Mouse (Mus musculus) layer of hippocampus, postnatal 36 days (tissue): Measurements from ENCODE around the gene Yeats2. TPM values are rescaled to one million over a fixed set of nuclear protein-coding genes. Genes with fewer than 3 reads are reported as not detected.
"Not testable (repeated sequence)": the region's sequence is repeated elsewhere in the genome, so short reads cannot be mapped to it uniquely, and the experiment has no call there.

Source experiments
- DNase-seq, 2 experiments: peaks; one replicate each; pipeline ENCODE4 v3.0.0; 2022
- total RNA-seq, 2 experiments: library from RNA; stranded (reverse); gene quantifications; 2 replicates each; pipeline ENCODE4 v1.2.3; 2021

The Yeats2 gene
- 10 to 100 TPM; 36.4 to 45.5 TPM for total RNA-seq

- peak; percentile 85 to 87 for DNase-seq
Measured at GRCm38 (mm10) chr16:20140772-20141531, at the start of gene Yeats2. Gene Yeats2, plus strand, starts transcription at chr16:20141063.

DNA sequence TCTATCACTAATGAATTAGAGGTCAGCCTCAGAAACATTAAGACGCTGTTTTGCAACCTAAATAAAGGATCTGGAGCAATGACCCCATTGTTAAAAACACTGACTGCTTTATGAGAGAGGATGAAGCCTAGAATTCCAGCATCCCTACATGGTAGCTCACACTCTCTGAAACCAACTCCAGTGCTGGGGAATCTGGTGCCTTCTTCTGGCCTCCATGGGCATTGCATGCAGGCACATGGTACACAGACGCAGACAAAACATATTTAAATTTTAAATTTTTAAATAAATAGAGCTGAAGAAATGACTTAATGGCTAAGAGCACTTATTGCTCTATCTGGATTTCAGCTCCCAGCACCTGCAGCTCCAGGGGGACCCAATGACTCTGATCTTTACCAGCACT, 44.9 kb upstream of the Yeats2 start:
- no peak for DNase-seq

- DNase-seq = peak; percentile 93 to 94
Measured at GRCm38 (mm10) chr16:20097069-20097710, 43.7 kb upstream of the Yeats2 start, which contains the start of gene Klhl24. Gene Klhl24, plus strand, starts transcription at chr16:20097542.

DNA sequence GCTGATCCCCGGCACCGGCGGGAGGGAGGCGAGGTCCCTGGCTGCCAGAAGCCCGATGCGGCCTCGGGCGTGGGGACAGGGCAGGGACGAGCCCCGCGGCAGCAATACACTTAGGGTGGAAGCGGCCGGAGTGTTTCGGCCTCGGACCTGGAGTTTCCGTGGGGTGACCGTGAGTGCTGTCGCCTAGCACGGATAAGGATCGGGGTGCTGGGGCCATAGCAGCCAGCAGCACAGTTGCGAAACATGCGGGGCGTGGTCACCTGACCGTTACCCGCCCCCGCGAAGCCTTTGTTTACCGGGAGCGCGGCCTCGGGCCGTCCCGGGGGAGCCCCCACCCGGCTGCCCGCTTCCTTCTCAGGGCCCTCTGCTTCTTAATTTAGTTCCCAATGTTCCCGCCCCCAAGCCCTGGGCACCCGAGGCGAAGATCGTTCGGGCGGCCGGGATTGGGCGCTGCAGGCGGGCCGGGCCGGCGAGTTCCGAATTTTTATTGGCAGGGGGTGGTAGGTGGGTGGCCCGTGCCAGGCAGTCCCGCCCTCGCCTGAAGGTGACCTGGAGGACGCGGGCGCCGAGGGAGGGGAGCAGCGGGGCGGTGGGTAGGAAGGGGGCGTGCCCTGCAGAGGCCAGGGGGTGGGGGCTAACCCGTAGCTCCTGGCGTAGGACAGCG, 43.0 kb upstream of the Yeats2 start:
- peak; percentile 90 to 93 for DNase-seq

- no peak for DNase-seq
Measured at GRCm38 (mm10) chr16:20098375-20098727, 42.5 kb upstream of the Yeats2 start.

- no peak for DNase-seq
Measured at GRCm38 (mm10) chr16:20098866-20099629, 41.8 kb upstream of the Yeats2 start.

- DNase-seq = no peak
Measured at GRCm38 (mm10) chr16:20106996-20107395, 33.9 kb upstream of the Yeats2 start.

DNA sequence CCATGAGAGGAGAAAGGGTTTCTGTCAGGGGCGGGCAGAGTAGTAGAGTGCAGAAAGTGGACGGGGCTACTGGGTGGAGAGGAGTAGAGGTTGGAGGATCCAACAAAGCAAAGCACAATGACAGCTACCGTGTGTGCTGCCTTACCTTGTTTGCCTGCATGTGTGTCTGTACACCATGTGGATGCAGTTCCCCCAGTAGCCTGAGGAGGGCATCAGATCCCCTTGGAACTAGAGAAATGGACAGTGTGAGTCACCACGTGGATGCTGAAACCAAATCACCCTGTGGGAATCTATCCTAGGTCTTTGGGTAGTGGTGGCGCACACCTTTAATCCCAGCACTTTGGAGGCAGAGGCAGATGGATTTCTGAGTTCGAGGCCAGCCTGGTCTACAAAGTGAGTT, 31.9 kb upstream of the Yeats2 start:
- no peak for DNase-seq

DNA sequence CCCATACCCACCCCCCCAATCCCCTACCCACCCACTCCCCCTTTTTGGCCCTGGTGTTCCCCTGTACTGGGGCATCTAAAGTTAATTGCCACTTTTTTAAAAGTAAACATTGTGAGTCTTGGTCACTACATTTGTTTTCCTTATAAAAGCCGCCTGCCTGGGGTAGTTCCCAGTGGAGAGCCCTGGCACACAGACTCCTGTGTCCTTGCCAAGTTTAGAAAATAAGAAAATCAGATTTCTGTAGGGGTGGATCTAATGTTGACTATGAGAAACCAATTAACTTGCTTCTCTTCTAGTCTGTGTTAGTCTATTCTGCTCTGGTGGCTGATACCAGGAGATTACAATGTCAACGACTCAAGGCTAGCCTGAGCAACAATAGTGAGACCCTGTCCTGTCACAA, 28.2 kb upstream of the Yeats2 start:
- DNase-seq = no peak

- DNase-seq = no peak
Measured at GRCm38 (mm10) chr16:20116069-20116468, 24.8 kb upstream of the Yeats2 start.

DNA sequence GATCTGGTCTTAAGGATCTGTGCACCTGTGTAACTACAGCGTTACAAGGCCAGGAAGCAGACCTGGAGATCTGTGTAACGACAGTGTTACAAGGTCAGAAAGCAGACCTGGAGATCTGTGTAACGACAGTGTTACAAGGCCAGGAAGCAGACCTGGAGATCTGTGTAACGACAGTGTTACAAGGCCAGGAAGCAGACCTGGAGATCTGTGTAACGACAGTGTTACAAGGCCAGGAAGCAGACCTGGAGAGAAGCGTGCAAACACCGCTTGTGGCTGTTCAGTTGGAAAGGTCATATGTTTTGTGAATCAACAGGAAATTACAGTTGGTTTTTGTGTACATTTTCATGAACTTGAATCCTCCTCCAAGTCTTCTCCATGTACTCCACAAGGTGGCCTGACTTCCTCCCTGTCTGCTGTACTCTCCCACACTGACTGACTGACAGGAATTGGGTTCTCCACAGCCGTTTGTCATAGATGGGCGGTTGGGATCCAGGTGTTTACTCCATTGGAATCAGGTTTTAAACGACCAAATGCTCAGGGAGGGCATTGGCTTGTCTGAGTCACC, 14.5 kb upstream of the Yeats2 start:
- not testable (repeated sequence) for DNase-seq

GRCm38 (mm10) chr16:20130397-20130796, 10.5 kb upstream of the Yeats2 start:
- no peak for DNase-seq

- DNase-seq = no peak
Measured at GRCm38 (mm10) chr16:20144568-20144967, 3.7 kb downstream of the Yeats2 start.

DNA sequence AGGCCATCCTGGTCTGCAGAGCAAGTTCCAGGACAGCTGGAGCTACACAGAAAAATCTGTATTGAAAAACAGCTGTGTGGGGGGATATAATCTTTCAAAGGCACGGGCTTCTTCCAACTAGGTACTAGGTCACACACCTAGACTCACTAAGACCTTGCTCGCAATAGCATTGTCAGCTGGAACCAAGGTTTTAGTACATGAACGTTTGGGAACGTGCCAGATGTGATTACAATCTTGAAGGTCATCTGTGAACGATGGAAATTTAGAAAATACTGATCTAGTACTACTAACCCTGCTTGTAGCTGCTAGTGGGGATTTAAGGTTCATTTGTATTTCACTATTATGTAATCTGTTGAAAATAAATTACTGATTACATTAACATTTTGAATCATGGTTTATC, 11.1 kb downstream of the Yeats2 start:
- DNase-seq = no peak

- DNase-seq = no peak
Measured at GRCm38 (mm10) chr16:20153742-20154141, 12.9 kb downstream of the Yeats2 start.

- DNase-seq = no peak
Measured at GRCm38 (mm10) chr16:20160130-20160529, 19.3 kb downstream of the Yeats2 start.

DNA sequence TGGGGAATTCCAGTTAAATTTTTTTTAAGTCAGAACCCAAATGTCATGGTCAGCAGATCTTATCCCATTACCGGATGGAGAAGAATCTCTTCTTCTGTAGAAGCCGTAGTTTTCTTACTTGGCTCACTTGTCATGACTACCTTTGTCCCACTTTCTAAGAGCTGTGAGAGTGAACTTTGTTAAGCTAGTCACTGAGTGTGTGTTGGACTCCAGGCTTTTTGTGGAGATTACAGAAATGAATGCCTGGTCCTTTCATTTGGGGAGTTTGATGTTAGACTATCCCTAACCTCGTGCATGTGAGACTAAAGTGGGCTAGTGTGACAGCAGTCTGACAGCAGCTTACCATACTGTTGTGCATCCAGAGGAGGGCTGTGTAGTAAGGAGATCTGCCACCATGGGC, 28.2 kb downstream of the Yeats2 start:
- DNase-seq = no peak

GRCm38 (mm10) chr16:20169471-20170106, 28.7 kb downstream of the Yeats2 start:
- no peak for DNase-seq

DNA sequence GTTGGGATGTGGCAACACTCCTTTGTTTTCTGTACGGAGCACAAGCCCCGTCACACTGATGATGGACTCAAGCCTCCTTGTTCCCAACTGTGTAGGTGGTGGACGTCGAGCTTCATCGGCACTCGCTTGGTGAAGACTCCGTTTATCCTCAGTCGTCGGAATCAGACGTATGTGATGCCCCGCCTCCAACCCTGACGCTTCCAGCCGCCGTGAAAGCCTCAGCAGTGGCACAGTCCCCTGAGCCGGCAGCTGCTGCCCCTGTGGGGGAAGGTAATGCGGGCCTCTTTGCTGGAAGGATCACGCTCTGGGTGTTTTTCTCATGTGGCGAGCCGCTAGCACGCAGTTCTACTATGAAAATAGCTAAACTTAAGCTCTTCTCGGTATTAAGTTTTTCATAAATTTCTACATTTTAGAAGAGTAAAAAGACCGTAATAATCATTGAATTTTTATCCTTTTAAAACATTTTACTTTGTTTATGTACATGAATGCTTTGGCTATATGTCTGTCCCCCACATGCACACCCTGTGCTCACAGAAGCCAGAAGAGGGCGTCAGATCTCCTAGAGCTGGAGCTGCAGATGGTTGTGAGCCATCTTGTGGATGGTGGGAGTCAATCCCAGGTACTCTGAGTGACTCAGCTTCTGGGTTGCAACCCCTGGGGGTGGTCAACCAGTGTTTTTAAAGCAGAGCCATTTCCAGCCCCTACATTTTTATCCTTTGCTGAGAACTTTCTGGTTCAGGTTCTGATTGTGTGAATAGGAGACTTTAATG, 38.7 kb downstream of the Yeats2 start:
- no peak for DNase-seq

DNA sequence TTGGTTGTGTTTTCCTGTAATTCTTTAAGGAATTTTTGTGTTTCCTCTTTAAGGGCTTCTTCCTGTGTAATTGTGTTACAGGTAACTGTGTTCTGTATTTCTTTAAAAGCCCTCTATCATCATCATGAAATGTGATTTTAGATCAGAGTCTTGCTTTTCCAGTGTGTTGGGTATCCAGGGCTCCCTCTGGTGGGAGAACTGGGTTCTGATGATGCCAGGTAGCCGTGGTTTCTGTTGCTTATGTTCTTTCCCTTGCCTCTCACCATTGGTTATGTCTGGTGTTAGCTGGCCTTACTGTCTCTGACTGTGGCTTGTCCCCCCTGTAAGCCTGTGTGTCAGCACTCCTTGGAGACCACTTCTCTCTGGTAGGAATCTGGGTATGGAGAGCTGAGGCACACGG, 44.5 kb downstream of the Yeats2 start:
- peak in 1 of 2 experiments; percentile 16 for DNase-seq
